Mouse (Mus musculus) T-helper 1 cell (primary cell): ENCODE results near the gene Nmnat3.

ENCODE experiments used
- in situ Hi-C: fragments of 300-600 bp; cut with MboI, MseI; formaldehyde crosslinking; loops from one replicate; pipeline ENCODE4 v1.15.1; 2025; ENCODE audit warnings: high pct_unique_total_duplicates

Gene Nmnat3

GRCm38 (mm10) chr9:98354919-98355318 lies 67.7 kb downstream of the Nmnat3 start:
- in situ Hi-C loops: no loop called here

- in situ Hi-C loops: no loop called here
Observed at GRCm38 (mm10) chr9:98361047-98361446, 73.8 kb downstream of the Nmnat3 start.

GRCm38 (mm10) chr9:98366075-98366474 lies 78.8 kb downstream of the Nmnat3 start:
- in situ Hi-C loops: no loop called here

- in situ Hi-C loops: no loop called here
Observed at GRCm38 (mm10) chr9:98367333-98367962, 80.2 kb downstream of the Nmnat3 start.

GRCm38 (mm10) chr9:98369707-98370106 lies 82.5 kb downstream of the Nmnat3 start:
- in situ Hi-C loops: no loop called here

GRCm38 (mm10) chr9:98373358-98373757 lies 86.1 kb downstream of the Nmnat3 start:
- in situ Hi-C loops: no loop called here

GRCm38 (mm10) chr9:98374897-98375296 lies 87.7 kb downstream of the Nmnat3 start:
- in situ Hi-C loops: no loop called here

- in situ Hi-C loops: no loop called here
Observed at GRCm38 (mm10) chr9:98375329-98376170, 88.3 kb downstream of the Nmnat3 start.

GRCm38 (mm10) chr9:98379736-98380135 lies 92.5 kb downstream of the Nmnat3 start:
- in situ Hi-C loops: no loop called here

GRCm38 (mm10) chr9:98380593-98380992 lies 93.4 kb downstream of the Nmnat3 start:
- in situ Hi-C loops: no loop called here

- in situ Hi-C loops: no loop called here
Observed at GRCm38 (mm10) chr9:98387741-98388632, 100.8 kb downstream of the Nmnat3 start.

- in situ Hi-C loops: no loop called here
Observed at GRCm38 (mm10) chr9:98388633-98388965, 101.4 kb downstream of the Nmnat3 start.

GRCm38 (mm10) chr9:98393496-98393895 lies 106.3 kb downstream of the Nmnat3 start:
- in situ Hi-C loops: no loop called here

GRCm38 (mm10) chr9:98397211-98397610 lies 110.0 kb downstream of the Nmnat3 start:
- in situ Hi-C loops: no loop called here

GRCm38 (mm10) chr9:98397866-98398265 lies 110.6 kb downstream of the Nmnat3 start:
- in situ Hi-C loops: no loop called here

GRCm38 (mm10) chr9:98400185-98400894 lies 113.1 kb downstream of the Nmnat3 start:
- in situ Hi-C loops: no loop called here

GRCm38 (mm10) chr9:98401611-98402010 lies 114.4 kb downstream of the Nmnat3 start:
- in situ Hi-C loops: no loop called here

GRCm38 (mm10) chr9:98407771-98408170 lies 120.5 kb downstream of the Nmnat3 start:
- in situ Hi-C loops: no loop called here

- in situ Hi-C loops: no loop called here
Observed at GRCm38 (mm10) chr9:98409137-98409536, 121.9 kb downstream of the Nmnat3 start.

GRCm38 (mm10) chr9:98415427-98415826 lies 128.2 kb downstream of the Nmnat3 start:
- in situ Hi-C loops: no loop called here

GRCm38 (mm10) chr9:98417919-98418318 lies 130.7 kb downstream of the Nmnat3 start:
- in situ Hi-C loops: no loop called here

GRCm38 (mm10) chr9:98418346-98418745 lies 131.1 kb downstream of the Nmnat3 start:
- in situ Hi-C loops: no loop called here
